Mouse (Mus musculus): Measurements from ENCODE around the gene Cacna1e. TPM values are rescaled to one million over a fixed set of nuclear protein-coding genes. Genes with fewer than 3 reads are reported as not detected.

The Cacna1e gene
- 0.08 and 0.28 TPM in 2 replicates for polyA plus RNA-seq (2012; rRNA removed)

DNA sequence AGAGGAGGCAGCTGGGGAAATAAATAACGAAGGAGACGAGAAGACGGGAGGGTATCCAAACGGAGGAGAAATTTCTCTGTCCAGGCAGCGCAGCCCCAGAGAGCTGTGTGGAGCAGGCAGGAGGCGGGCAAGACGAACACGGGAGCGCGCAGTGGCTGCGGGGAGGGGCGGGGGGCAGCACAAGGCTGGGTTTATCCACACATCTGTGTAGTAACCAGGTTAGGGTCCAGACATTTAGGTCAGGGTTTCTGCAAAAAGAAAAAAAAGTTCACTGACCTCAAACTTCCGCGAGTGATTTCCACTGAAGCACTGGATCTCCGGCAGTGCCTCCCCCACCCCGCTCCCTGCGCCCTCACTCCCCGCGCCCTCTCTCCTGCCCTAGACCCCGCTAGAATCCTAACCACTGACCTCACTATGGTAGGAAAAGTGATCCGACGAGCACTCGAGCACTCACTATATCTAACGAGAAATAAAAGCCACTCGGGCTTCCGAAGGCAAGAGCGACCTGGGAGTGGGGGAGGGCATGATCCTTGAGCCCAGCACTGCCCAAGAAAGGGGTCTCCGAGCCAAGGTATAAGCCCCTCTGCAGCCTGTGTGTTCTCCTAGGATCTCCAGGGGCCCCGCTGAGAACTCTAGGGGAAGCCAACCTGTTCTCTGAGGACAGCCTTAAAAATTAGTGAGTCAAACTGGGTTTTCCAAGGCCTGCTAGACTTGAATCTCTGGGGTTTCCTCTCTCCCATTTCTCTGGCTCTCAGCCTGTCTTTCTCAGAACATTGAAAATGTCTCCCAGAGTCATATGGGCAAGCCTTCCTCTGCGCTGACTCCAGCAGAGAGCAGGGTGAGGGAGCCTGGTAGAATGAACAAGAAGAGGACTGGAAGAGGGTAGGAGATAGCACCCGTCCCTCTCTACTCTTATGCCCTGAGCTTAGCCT, at the start of gene Cacna1e:
Cacna1e (minus strand) TSS at position 227 of the 932 bp plus-strand sequence.
- TF ChIP-seq CTCF (conservative IDR thresholded peaks at IDR 0.05; ENCODE audit: insufficient read depth, insufficient read length, low read depth, low read length) (no peak), POLR2A (IDR thresholded peaks at IDR 0.05; ENCODE audit: low read depth, low read length) (no peak)
- Histone ChIP-seq H3K4me1 (ENCODE audit: control insufficient read depth, insufficient read depth, low read length) (no peaks in the 10 kb centered on the region), H3K27ac (ENCODE audit: insufficient read depth, low read depth, low read length) (no peak within 1 kb of the TSS), H3K36me3 (ENCODE audit: control insufficient read depth, insufficient read depth, low read length) (no peaks in the 10 kb centered on the region), H3K4me3 (ENCODE audit: insufficient read depth, low read depth, low read length) (no peak within 1 kb of the TSS), H3K27me3 (replicated peaks; ENCODE audit: control insufficient read depth, insufficient read depth, low read length) (no peaks in the 10 kb centered on the region)
- no peak for DNase-seq
- WGBS = 11% methylated on average over 31 of the region's 31 CpGs

DNA sequence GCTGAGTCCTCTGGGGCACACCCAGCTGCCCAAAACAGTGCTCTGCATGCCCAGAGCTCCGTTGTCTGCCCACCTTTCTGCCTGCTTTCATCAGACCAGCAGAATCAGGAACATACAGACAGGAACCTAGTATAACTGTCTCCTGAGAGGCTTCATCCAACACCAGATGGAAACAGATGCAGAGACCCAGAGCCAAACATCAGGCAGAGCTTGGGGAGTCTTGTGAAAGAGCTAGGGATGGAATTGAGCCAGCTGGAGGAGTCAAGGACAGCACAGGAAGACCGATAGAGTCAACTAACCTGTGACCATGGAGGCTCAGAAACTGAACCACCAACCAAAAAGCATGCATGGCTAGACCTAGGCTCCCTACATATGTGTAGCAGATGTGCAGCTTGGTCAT, 34.1 kb upstream of the Cacna1e start:
- no peak overlapping the region for H3K27ac ChIP-seq (ENCODE audit: insufficient read depth, low read depth, low read length)
- H3K4me3 ChIP-seq (ENCODE audit: insufficient read depth, low read depth, low read length) = no peak overlapping the region
- H3K36me3 ChIP-seq (ENCODE audit: control insufficient read depth, insufficient read depth, low read length) = no peaks in the 10 kb centered on the region
- H3K4me1 ChIP-seq (ENCODE audit: control insufficient read depth, insufficient read depth, low read length) = no peaks in the 10 kb centered on the region
- DNase-seq = no peak
- TF ChIP-seq POLR2A (IDR thresholded peaks at IDR 0.05; ENCODE audit: low read depth, low read length) (no peak), CTCF (conservative IDR thresholded peaks at IDR 0.05; ENCODE audit: insufficient read depth, insufficient read length, low read depth, low read length) (no peak)
- 76% methylated on average over 2 of the region's 2 CpGs for WGBS
- no peaks in the 10 kb centered on the region for H3K27me3 ChIP-seq (replicated peaks; ENCODE audit: control insufficient read depth, insufficient read depth, low read length)

- TF ChIP-seq CTCF (conservative IDR thresholded peaks at IDR 0.05; ENCODE audit: insufficient read depth, insufficient read length, low read depth, low read length) = no peak
- TF ChIP-seq POLR2A (IDR thresholded peaks at IDR 0.05; ENCODE audit: low read depth, low read length) = no peak
- Histone ChIP-seq H3K36me3 (ENCODE audit: control insufficient read depth, insufficient read depth, low read length) (no peaks in the 10 kb centered on the region), H3K4me1 (ENCODE audit: control insufficient read depth, insufficient read depth, low read length) (no peaks in the 10 kb centered on the region), H3K27ac (ENCODE audit: insufficient read depth, low read depth, low read length) (no peak overlapping the region), H3K27me3 (replicated peaks; ENCODE audit: control insufficient read depth, insufficient read depth, low read length) (no peaks in the 10 kb centered on the region), H3K4me3 (ENCODE audit: insufficient read depth, low read depth, low read length) (no peak overlapping the region)
- no peak for DNase-seq
- WGBS = 71% methylated on average over 6 of the region's 6 CpGs
Observed at GRCm38 (mm10) chr1:154917438-154917837, 33.1 kb upstream of the Cacna1e start.

DNA sequence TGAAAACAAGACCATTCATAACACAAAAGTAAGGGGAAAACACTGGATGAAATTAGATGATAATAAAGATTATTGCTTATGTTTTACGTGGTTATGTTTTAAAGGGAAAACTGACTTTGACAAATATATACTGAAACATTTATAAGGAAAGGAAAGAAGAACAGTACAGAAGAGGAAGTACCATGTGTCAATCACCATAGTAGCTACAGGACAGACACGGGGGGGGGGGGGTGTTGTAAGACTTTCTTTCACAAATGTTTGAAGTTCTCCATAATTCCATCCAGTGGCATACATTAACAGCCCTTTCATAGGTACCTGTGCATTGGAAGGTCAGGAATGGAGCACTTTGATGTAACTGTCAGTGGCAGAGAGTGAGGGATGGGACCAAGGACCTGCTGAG, 25.3 kb upstream of the Cacna1e start:
- Histone ChIP-seq H3K4me3 (ENCODE audit: insufficient read depth, low read depth, low read length) (no peak overlapping the region), H3K4me1 (ENCODE audit: control insufficient read depth, insufficient read depth, low read length) (no peaks in the 10 kb centered on the region), H3K36me3 (ENCODE audit: control insufficient read depth, insufficient read depth, low read length) (no peaks in the 10 kb centered on the region), H3K27ac (ENCODE audit: insufficient read depth, low read depth, low read length) (no peak overlapping the region), H3K27me3 (replicated peaks; ENCODE audit: control insufficient read depth, insufficient read depth, low read length) (no peaks in the 10 kb centered on the region)
- no peak for DNase-seq
- TF ChIP-seq POLR2A (IDR thresholded peaks at IDR 0.05; ENCODE audit: low read depth, low read length) (no peak), CTCF (conservative IDR thresholded peaks at IDR 0.05; ENCODE audit: insufficient read depth, insufficient read length, low read depth, low read length) (no peak)
- 74% methylated on average over 2 of the region's 2 CpGs for WGBS

DNA sequence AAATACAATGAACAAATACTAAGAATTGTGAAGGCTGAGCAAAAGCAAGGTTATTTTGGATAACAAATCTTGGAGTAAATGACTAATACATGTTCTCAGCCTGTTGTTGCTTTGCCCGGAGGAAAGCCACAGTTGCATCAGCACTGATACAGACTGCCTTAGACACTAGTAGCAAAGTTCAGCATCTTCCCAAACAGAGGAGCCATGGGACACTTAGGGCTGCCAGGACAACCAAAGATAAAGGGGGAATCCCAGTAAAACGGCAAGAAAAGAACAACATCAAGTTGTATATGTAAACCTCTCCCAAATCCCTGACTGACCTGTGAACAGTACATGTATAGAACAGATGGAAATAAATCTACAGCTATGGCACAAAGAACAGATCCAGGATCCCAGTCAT, 13.1 kb upstream of the Cacna1e start:
- DNase-seq = no peak
- Histone ChIP-seq H3K27ac (ENCODE audit: insufficient read depth, low read depth, low read length) (no peak overlapping the region), H3K4me3 (ENCODE audit: insufficient read depth, low read depth, low read length) (no peak overlapping the region), H3K36me3 (ENCODE audit: control insufficient read depth, insufficient read depth, low read length) (no peaks in the 10 kb centered on the region), H3K4me1 (ENCODE audit: control insufficient read depth, insufficient read depth, low read length) (no peaks in the 10 kb centered on the region), H3K27me3 (replicated peaks; ENCODE audit: control insufficient read depth, insufficient read depth, low read length) (no peaks in the 10 kb centered on the region)
- WGBS = 91% methylated on average over 2 of the region's 2 CpGs
- TF ChIP-seq POLR2A (IDR thresholded peaks at IDR 0.05; ENCODE audit: low read depth, low read length) (no peak), CTCF (conservative IDR thresholded peaks at IDR 0.05; ENCODE audit: insufficient read depth, insufficient read length, low read depth, low read length) (no peak)

DNA sequence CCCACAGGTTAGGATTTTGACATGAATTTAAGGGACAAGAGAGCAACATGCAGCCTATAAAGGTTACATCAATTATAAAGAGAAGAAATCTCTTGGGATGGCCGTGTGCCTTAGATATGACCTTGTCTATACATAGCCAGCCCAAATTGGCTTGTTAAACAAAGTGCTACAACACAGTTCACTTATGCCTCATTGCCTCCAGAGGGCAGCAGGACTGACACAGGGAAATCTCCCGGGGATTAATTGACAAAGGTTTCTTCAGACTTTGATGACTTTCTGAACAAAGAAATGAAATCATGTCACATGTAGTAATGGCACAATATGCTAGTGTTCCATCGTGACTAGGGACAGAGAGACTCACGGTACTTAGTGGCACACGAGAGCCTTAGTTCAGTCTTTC, 5.9 kb upstream of the Cacna1e start:
- Histone ChIP-seq H3K36me3 (ENCODE audit: control insufficient read depth, insufficient read depth, low read length) (no peaks in the 10 kb centered on the region), H3K27me3 (replicated peaks; ENCODE audit: control insufficient read depth, insufficient read depth, low read length) (no peaks in the 10 kb centered on the region), H3K4me1 (ENCODE audit: control insufficient read depth, insufficient read depth, low read length) (no peaks in the 10 kb centered on the region), H3K4me3 (ENCODE audit: insufficient read depth, low read depth, low read length) (no peak overlapping the region), H3K27ac (ENCODE audit: insufficient read depth, low read depth, low read length) (no peak overlapping the region)
- TF ChIP-seq POLR2A (IDR thresholded peaks at IDR 0.05; ENCODE audit: low read depth, low read length) (no peak), CTCF (conservative IDR thresholded peaks at IDR 0.05; ENCODE audit: insufficient read depth, insufficient read length, low read depth, low read length) (no peak)
- no peak for DNase-seq
- 72% methylated on average over 5 of the region's 5 CpGs for WGBS

DNA sequence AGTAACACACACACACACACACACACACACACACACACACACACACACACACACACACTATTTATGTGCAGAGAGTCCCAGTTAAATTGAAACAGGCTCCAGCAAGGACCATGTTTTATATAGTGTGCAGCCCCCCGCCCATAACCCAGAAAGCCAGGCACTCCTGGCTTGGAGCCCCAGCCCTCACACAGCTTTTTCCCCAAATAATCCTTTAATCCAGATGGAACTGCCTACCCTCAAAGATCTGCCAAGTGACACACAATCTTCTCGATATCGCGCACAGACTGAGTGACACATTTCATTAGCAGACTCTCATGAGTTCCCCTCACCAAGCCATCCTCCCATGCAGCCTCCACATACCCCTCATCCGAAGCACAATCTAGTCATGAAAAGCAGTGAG, 4.2 kb upstream of the Cacna1e start:
- no peak for DNase-seq
- no peak for TF ChIP-seq POLR2A (IDR thresholded peaks at IDR 0.05; ENCODE audit: low read depth, low read length)
- no peak for TF ChIP-seq CTCF (conservative IDR thresholded peaks at IDR 0.05; ENCODE audit: insufficient read depth, insufficient read length, low read depth, low read length)
- no peaks in the 10 kb centered on the region for H3K27me3 ChIP-seq (replicated peaks; ENCODE audit: control insufficient read depth, insufficient read depth, low read length)
- H3K4me3 ChIP-seq (ENCODE audit: insufficient read depth, low read depth, low read length) = no peak overlapping the region
- no peaks in the 10 kb centered on the region for H3K4me1 ChIP-seq (ENCODE audit: control insufficient read depth, insufficient read depth, low read length)
- no peak overlapping the region for H3K27ac ChIP-seq (ENCODE audit: insufficient read depth, low read depth, low read length)
- no peaks in the 10 kb centered on the region for H3K36me3 ChIP-seq (ENCODE audit: control insufficient read depth, insufficient read depth, low read length)
- 80% methylated on average over 5 of the region's 5 CpGs for WGBS
